Mouse (Mus musculus) liver, adult 2 months (tissue): ENCODE measurements around the gene Olfr1291-ps1.

Source experiments
- CTCF ChIP-seq: fragments of 200-500 bp; IDR thresholded peaks from 2 replicates; pipeline ENCODE4 v1.5.1; 2011; ENCODE audit warnings: low read depth, low read length, control low read depth
- POLR2A ChIP-seq: fragments of 200-500 bp; IDR thresholded peaks from 2 replicates; pipeline ENCODE4 v1.6.1; 2011; ENCODE audit warnings: low read length, control low read depth; ENCODE audit not compliant: insufficient read depth; ENCODE audit errors: extremely low read depth

DNA sequence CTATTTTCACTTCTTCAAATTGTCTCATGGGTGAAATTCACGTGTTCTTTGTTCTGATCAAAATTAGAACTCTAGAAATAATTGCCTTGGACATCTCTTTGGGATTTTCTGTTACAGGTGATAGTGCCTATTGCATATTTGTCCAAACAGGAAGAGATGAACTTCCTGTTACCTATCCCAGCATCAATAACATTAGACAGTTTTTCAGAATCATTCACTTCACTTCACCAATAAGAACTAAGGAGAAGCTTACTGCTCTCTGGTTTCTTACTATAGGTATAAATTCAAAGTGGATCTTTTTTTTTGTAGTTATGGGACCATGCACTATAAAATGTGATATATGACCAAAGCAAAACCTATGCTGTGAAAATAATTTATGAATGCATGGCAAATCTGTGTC, 43.2 kb downstream of the Olfr1291-ps1 start, which contains the start of gene Olfr1294:
- TF ChIP-seq CTCF (no peak), POLR2A (no peak)
